Mouse (Mus musculus): ENCODE data around the gene Arhgap31.

DNA sequence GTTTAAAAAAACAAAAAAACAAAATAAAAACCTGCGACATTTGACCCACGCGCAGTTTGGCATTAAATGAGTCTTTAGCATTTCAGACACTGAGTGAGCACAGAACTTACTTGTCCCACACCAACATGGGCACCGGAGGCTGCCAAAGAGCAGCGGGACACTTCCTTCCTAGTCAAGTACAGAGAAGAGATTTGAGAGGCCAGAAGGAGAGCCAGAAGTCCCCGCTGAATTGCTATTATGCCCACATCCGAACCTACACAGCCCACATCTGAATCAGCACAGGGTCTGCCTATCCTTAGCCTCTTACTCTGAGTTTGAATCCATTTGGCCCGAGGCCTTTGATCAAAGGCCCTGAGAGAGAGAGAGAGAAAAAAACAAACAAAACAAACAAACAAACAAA, 11.2 kb upstream of the Arhgap31 start:
- TF ChIP-seq FLI1 (IDR thresholded peaks at IDR 0.05; ENCODE audit: low read length) (no peak), GATA1 (IDR thresholded peaks at IDR 0.05; ENCODE audit: borderline replicate concordance, low read length) (no peak)

All from megakaryocyte, embryonic 14.5 days (primary cell).